Mouse (Mus musculus): ENCODE results near the gene Zfp385a.
A peak's percentile ranks its signal among the peaks of the same experiment; 100 is the strongest.

Gene Zfp385a

GRCm38 (mm10) chr15:103336996-103337667 lies 2.8 kb downstream of the Zfp385a start:
- DNase-seq (ENCODE audit: low read depth, low spot score): no peak

GRCm38 (mm10) chr15:103335488-103336235 lies 4.2 kb downstream of the Zfp385a start:
- DNase-seq (ENCODE audit: low read depth, low spot score): no peak

GRCm38 (mm10) chr15:103335040-103335439 lies 4.9 kb downstream of the Zfp385a start:
- no peak for DNase-seq (ENCODE audit: low read depth, low spot score)

GRCm38 (mm10) chr15:103334194-103334593 lies 5.7 kb downstream of the Zfp385a start:
- no peak for DNase-seq (ENCODE audit: low read depth, low spot score)

- DNase-seq (ENCODE audit: low read depth, low spot score): no peak
Measured at GRCm38 (mm10) chr15:103333738-103334137, 6.2 kb downstream of the Zfp385a start.

- DNase-seq (ENCODE audit: low read depth, low spot score): no peak
Measured at GRCm38 (mm10) chr15:103333081-103333615, 6.7 kb downstream of the Zfp385a start.

- no peak for DNase-seq (ENCODE audit: low read depth, low spot score)
Measured at GRCm38 (mm10) chr15:103323455-103324247, 16.2 kb downstream of the Zfp385a start.

- DNase-seq (ENCODE audit: low read depth, low spot score): no peak
Measured at GRCm38 (mm10) chr15:103323070-103323454, 16.8 kb downstream of the Zfp385a start.

GRCm38 (mm10) chr15:103322396-103322795 lies 17.5 kb downstream of the Zfp385a start:
- DNase-seq (ENCODE audit: low read depth, low spot score): no peak

GRCm38 (mm10) chr15:103321076-103321475 lies 18.8 kb downstream of the Zfp385a start:
- DNase-seq (ENCODE audit: low read depth, low spot score): no peak

- no peak for DNase-seq (ENCODE audit: low read depth, low spot score)
Measured at GRCm38 (mm10) chr15:103318201-103318816, 21.6 kb downstream of the Zfp385a start.

GRCm38 (mm10) chr15:103317731-103318130 lies 22.2 kb downstream of the Zfp385a start:
- DNase-seq (ENCODE audit: low read depth, low spot score): no peak

GRCm38 (mm10) chr15:103317120-103317519 lies 22.8 kb downstream of the Zfp385a start:
- DNase-seq (ENCODE audit: low read depth, low spot score): no peak

GRCm38 (mm10) chr15:103315979-103316776 lies 23.7 kb downstream of the Zfp385a start:
- DNase-seq (ENCODE audit: low read depth, low spot score): no peak

GRCm38 (mm10) chr15:103315011-103315502 lies 24.8 kb downstream of the Zfp385a start:
- peak; percentile 74 for DNase-seq (ENCODE audit: low read depth, low spot score)

GRCm38 (mm10) chr15:103314181-103314580 lies 25.7 kb downstream of the Zfp385a start:
- no peak for DNase-seq (ENCODE audit: low read depth, low spot score)

- DNase-seq (ENCODE audit: low read depth, low spot score): no peak
Measured at GRCm38 (mm10) chr15:103313495-103314095, 26.3 kb downstream of the Zfp385a start.

GRCm38 (mm10) chr15:103310365-103310910 lies 29.5 kb downstream of the Zfp385a start, which contains the start of gene Gpr84:
TSS of gene Gpr84 (minus strand) at chr15:103310612.
- DNase-seq (ENCODE audit: low read depth, low spot score): no peak

- no peak for DNase-seq (ENCODE audit: low read depth, low spot score)
Measured at GRCm38 (mm10) chr15:103308876-103309580, 30.9 kb downstream of the Zfp385a start.
